Mouse (Mus musculus): ENCODE measurements around the gene Fahd1.

GRCm38 (mm10) chr17:24861785-24862184, 11.6 kb upstream of the Fahd1 start:
- TF ChIP-seq CTCF (IDR thresholded peaks at IDR 0.05) (no peak), EP300 (IDR thresholded peaks at IDR 0.05) (no peak)
